In the genomic region with DNA sequence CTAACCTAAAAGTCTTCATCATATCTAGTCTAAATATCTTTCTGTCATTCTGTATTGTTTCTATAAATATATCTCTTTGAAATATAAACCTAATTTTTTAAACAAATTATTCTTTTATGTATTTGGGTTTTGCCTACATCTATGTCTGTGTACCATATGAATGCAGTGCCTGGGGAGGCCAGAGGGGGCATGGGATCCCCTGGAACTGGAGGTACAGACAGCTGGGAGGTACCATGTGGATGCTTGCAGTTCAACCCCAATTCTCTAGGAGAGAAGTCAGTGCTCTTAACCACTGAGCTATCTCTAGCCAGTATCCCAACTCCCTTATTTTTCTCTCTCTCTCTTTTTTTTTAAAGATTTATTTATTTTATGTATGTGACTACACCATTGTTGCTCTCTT, we compare ENCODE assay signal across 13 mouse cellular contexts. TPM values are rescaled to one million over a fixed set of nuclear protein-coding genes. Genes with fewer than 3 reads are reported as not detected.
DNase-seq lines count a peak whose midpoint lies in the region; ATAC-seq and TF ChIP-seq lines count a peak whose summit lies in the region.
"Had no signal": no experiment of that assay in that cellular context is flagged by ENCODE, and none has a peak within 500 bp of the region (broad histone marks: within the 10 kb centered on the region; RNA-seq: fewer than 3 reads in every experiment).

No protein-coding gene starts in this region.

- H3K36me3 ChIP-seq in lung, postnatal 0 days (ENCODE audit: insufficient read depth, low read length), result peaks cover 30% of the 10 kb centered on the region
- H3K36me3 ChIP-seq in liver, embryonic 16.5 days (ENCODE audit: control insufficient read depth, insufficient read depth), result peaks cover 50% of the 10 kb centered on the region
- peaks cover 78% of the 10 kb centered on the region for H3K36me3 ChIP-seq in forebrain, embryonic 12.5 days (replicated peaks)
- H3K36me3 ChIP-seq in hindbrain, embryonic 13.5 days, result peaks cover 72% of the 10 kb centered on the region

- ATAC-seq in lung, postnatal 0 days, result no peak
- 0 out of 2 replicates have a peak, but pooled peaks have one; percentile 30 for ATAC-seq in liver, embryonic 16.5 days (ENCODE audit: low read depth)
- ATAC-seq in forebrain, embryonic 12.5 days (ENCODE audit: low FRiP score), result no peak
- ATAC-seq in hindbrain, embryonic 13.5 days (ENCODE audit: low FRiP score), result no peak

- H3K9ac ChIP-seq in lung, postnatal 0 days (replicated peaks; ENCODE audit: low read depth), result no peak overlapping the region
- H3K9ac ChIP-seq in liver, embryonic 16.5 days (ENCODE audit: low read depth, low read length), result no peak overlapping the region
- H3K9ac ChIP-seq in forebrain, embryonic 12.5 days, result no peak overlapping the region
- no peak overlapping the region for H3K9ac ChIP-seq in hindbrain, embryonic 13.5 days
- H3K9ac ChIP-seq: midbrain, embryonic 12.5 days had no signal

- H3K4me3 ChIP-seq in lung, postnatal 0 days (ENCODE audit: low read depth, low read length), result no peak overlapping the region
- no peak overlapping the region for H3K4me3 ChIP-seq in liver, embryonic 16.5 days (ENCODE audit: low read depth, low read length)
- no peak overlapping the region for H3K4me3 ChIP-seq in forebrain, embryonic 12.5 days (replicated peaks)
- no peak overlapping the region for H3K4me3 ChIP-seq in hindbrain, embryonic 13.5 days
- H3K4me3 ChIP-seq: midbrain, embryonic 12.5 days had no signal

- H3K4me2 ChIP-seq in lung, postnatal 0 days (replicated peaks; ENCODE audit: low read depth, low read length), result no peak overlapping the region
- no peak overlapping the region for H3K4me2 ChIP-seq in liver, embryonic 16.5 days (ENCODE audit: low read depth, low read length)
- H3K4me2 ChIP-seq in forebrain, embryonic 12.5 days, result no peak overlapping the region
- H3K4me2 ChIP-seq in hindbrain, embryonic 13.5 days, result no peak overlapping the region
- H3K4me2 ChIP-seq: midbrain, embryonic 12.5 days had no signal

- DNase-seq in lung, postnatal 0 days (ENCODE audit: low spot score), result no peak
- no peak for DNase-seq in lung, postnatal 25 days (ENCODE audit: low spot score)
- peak; percentile 43 for DNase-seq in ES-CJ7 (ENCODE audit: low read depth, low spot score)
- peak; percentile 27 for DNase-seq in thymus, postnatal 25 days
- no peak for DNase-seq in adrenal gland, postnatal 25 days
- DNase-seq: cerebellum, postnatal 25 days; gastrocnemius, postnatal 14 days; kidney, adult 8-10 months; layer of hippocampus, postnatal 36 days had no signal

- peak; percentile 28; the same call in 1 of the 2 replicates for TF ChIP-seq CTCF in lung, postnatal 0 days (IDR thresholded peaks at IDR 0.05)

- H3K4me1 ChIP-seq in lung, postnatal 0 days (ENCODE audit: insufficient read depth, low read depth, low read length), result no peaks in the 10 kb centered on the region
- H3K4me1 ChIP-seq in liver, embryonic 16.5 days (ENCODE audit: control insufficient read depth, low read depth, low read length), result no peaks in the 10 kb centered on the region
- H3K4me1 ChIP-seq in forebrain, embryonic 12.5 days, result no peaks in the 10 kb centered on the region
- no peaks in the 10 kb centered on the region; the same call in 1 of the 2 replicates for H3K4me1 ChIP-seq in hindbrain, embryonic 13.5 days (replicated peaks)
- H3K4me1 ChIP-seq: midbrain, embryonic 12.5 days had no signal

- no peak overlapping the region for H3K27ac ChIP-seq in lung, postnatal 0 days (ENCODE audit: low read length)
- no peak overlapping the region for H3K27ac ChIP-seq in liver, embryonic 16.5 days (ENCODE audit: low read length)
- H3K27ac ChIP-seq in forebrain, embryonic 12.5 days, result no peak overlapping the region
- no peak overlapping the region for H3K27ac ChIP-seq in hindbrain, embryonic 13.5 days
- H3K27ac ChIP-seq: midbrain, embryonic 12.5 days had no signal

- H3K27me3 ChIP-seq in lung, postnatal 0 days (replicated peaks; ENCODE audit: insufficient read depth, low read length), result no peaks in the 10 kb centered on the region
- H3K27me3 ChIP-seq in liver, embryonic 16.5 days (ENCODE audit: control insufficient read depth, insufficient read depth, low read depth, low read length), result no peaks in the 10 kb centered on the region
- no peaks in the 10 kb centered on the region for H3K27me3 ChIP-seq in forebrain, embryonic 12.5 days
- no peaks in the 10 kb centered on the region for H3K27me3 ChIP-seq in hindbrain, embryonic 13.5 days
- H3K27me3 ChIP-seq: midbrain, embryonic 12.5 days had no signal

- no peaks in the 10 kb centered on the region for H3K9me3 ChIP-seq in lung, postnatal 0 days (ENCODE audit: low read length)
- no peaks in the 10 kb centered on the region for H3K9me3 ChIP-seq in liver, embryonic 16.5 days (replicated peaks; ENCODE audit: control insufficient read depth, low read length)
- no peaks in the 10 kb centered on the region for H3K9me3 ChIP-seq in forebrain, embryonic 12.5 days
- no peaks in the 10 kb centered on the region for H3K9me3 ChIP-seq in hindbrain, embryonic 13.5 days
- H3K9me3 ChIP-seq: midbrain, embryonic 12.5 days had no signal

- no peak for TF ChIP-seq EP300 in lung, postnatal 0 days (IDR thresholded peaks at IDR 0.05)

RNA-seq across cellular contexts. Expression of gene Lats1, which starts 14.3 kb away (rescaled TPM):
- polyA plus RNA-seq in lung, postnatal 0 days (2015; fragmentation: Nextera tagmentation; extraction: Ambion mirVana), result 4.8 and 5.7 TPM in 2 replicates
- polyA plus RNA-seq in liver, embryonic 16.5 days (2015; fragmentation: Nextera tagmentation; extraction: Ambion mirVana), result 2.4 and 2.5 TPM in 2 replicates
- polyA plus RNA-seq in forebrain, embryonic 12.5 days (2016; fragmentation: Nextera tagmentation; extraction: Ambion mirVana), result 15.0 and 17.5 TPM in 2 replicates
- 57.5 and 59.5 TPM in 2 replicates for total RNA-seq in adrenal gland, postnatal 25 days (2021)
- 10.4 and 10.8 TPM in 2 replicates for polyA plus RNA-seq in hindbrain, embryonic 13.5 days (2015; fragmentation: Nextera tagmentation; extraction: Ambion mirVana)

RNA-seq across cellular contexts. Expression of gene Pcmt1, which starts 14.3 kb away (rescaled TPM):
- 89.6 and 96.9 TPM in 2 replicates for polyA plus RNA-seq in lung, postnatal 0 days (2015; fragmentation: Nextera tagmentation; extraction: Ambion mirVana)
- 83.3 and 94.3 TPM in 2 replicates for polyA plus RNA-seq in liver, embryonic 16.5 days (2015; fragmentation: Nextera tagmentation; extraction: Ambion mirVana)
- polyA plus RNA-seq in forebrain, embryonic 12.5 days (2016; fragmentation: Nextera tagmentation; extraction: Ambion mirVana), result 135 and 139 TPM in 2 replicates
- 66.2 and 75.9 TPM in 2 replicates for total RNA-seq in adrenal gland, postnatal 25 days (2021)
- polyA plus RNA-seq in hindbrain, embryonic 13.5 days (2015; fragmentation: Nextera tagmentation; extraction: Ambion mirVana), result 166 and 171 TPM in 2 replicates

RNA-seq across cellular contexts. Expression of gene Nup43, which starts 28.0 kb away (rescaled TPM):
- polyA plus RNA-seq in lung, postnatal 0 days (2015; fragmentation: Nextera tagmentation; extraction: Ambion mirVana), result 10.3 and 10.7 TPM in 2 replicates
- 17.4 and 20.8 TPM in 2 replicates for polyA plus RNA-seq in liver, embryonic 16.5 days (2015; fragmentation: Nextera tagmentation; extraction: Ambion mirVana)
- 54.0 and 59.7 TPM in 2 replicates for polyA plus RNA-seq in forebrain, embryonic 12.5 days (2016; fragmentation: Nextera tagmentation; extraction: Ambion mirVana)
- total RNA-seq in adrenal gland, postnatal 25 days (2021), result 12.0 and 14.8 TPM in 2 replicates
- polyA plus RNA-seq in hindbrain, embryonic 13.5 days (2015; fragmentation: Nextera tagmentation; extraction: Ambion mirVana), result 35.8 and 38.2 TPM in 2 replicates

RNA-seq across cellular contexts. Expression of gene Katna1, which starts 30.5 kb away (rescaled TPM):
- 30.6 and 33.6 TPM in 2 replicates for polyA plus RNA-seq in lung, postnatal 0 days (2015; fragmentation: Nextera tagmentation; extraction: Ambion mirVana)
- polyA plus RNA-seq in liver, embryonic 16.5 days (2015; fragmentation: Nextera tagmentation; extraction: Ambion mirVana), result 27.0 and 29.2 TPM in 2 replicates
- polyA plus RNA-seq in forebrain, embryonic 12.5 days (2016; fragmentation: Nextera tagmentation; extraction: Ambion mirVana), result 59.1 and 59.8 TPM in 2 replicates
- total RNA-seq in adrenal gland, postnatal 25 days (2021), result 35.2 and 36.7 TPM in 2 replicates
- 35.9 and 36.6 TPM in 2 replicates for polyA plus RNA-seq in hindbrain, embryonic 13.5 days (2015; fragmentation: Nextera tagmentation; extraction: Ambion mirVana)

Comparison
In these comparisons a context has a peak if more than half of its experiments do, and no peak if none do; other contexts are left out.
1. DNase-seq: peak in ES-CJ7 (single experiment) and thymus, postnatal 25 days (single experiment); none in lung, postnatal 0 days (single experiment), lung, postnatal 25 days (single experiment) and adrenal gland, postnatal 25 days (single experiment).